In the genomic region with DNA sequence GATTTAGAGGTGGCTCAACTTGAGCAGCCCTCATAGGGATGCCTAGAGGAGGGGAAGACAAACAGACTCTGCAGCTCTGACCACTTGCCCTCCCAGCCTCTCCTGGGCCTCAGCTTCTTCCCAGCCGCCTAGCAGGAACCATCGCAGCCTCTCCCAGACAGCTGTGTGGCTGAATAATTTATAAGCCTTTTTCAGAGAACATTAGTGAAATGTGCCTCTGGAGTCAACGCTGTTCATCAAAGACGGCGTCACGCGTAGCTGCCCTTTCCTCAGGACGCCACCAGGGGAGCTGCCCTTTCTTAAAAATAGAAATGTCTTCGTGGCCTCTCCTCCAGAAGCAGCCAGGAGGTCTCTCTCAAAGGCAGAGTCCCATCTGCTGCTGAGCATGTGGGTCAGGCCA, we compare ENCODE assay signal across 9 mouse cellular contexts. TPM values are rescaled to one million over a fixed set of nuclear protein-coding genes. Genes with fewer than 3 reads are reported as not detected.
A peak's percentile ranks its signal among the peaks of the same experiment; 100 is the strongest.
DNase-seq lines count a peak whose midpoint lies in the region; ATAC-seq and TF ChIP-seq lines count a peak whose summit lies in the region.
"Had no signal": no experiment of that assay in that cellular context is flagged by ENCODE, and none has a peak within 500 bp of the region (broad histone marks: within the 10 kb centered on the region; RNA-seq: fewer than 3 reads in every experiment).

No protein-coding gene starts in this region.

- H3K36me3 ChIP-seq in liver, postnatal 0 days (replicated peaks; ENCODE audit: insufficient read depth, low read length), result no peaks in the 10 kb centered on the region
- no peaks in the 10 kb centered on the region for H3K36me3 ChIP-seq in hindbrain, embryonic 11.5 days (ENCODE audit: control insufficient read depth, insufficient read depth, low read length)
- H3K36me3 ChIP-seq in midbrain, postnatal 0 days (ENCODE audit: insufficient read depth, low read length), result no peaks in the 10 kb centered on the region
- H3K36me3 ChIP-seq in forebrain, embryonic 10.5 days (replicated peaks), result no peaks in the 10 kb centered on the region

- no peak for DNase-seq in liver, postnatal 0 days
- no peak for DNase-seq in liver
- DNase-seq in brain, adult 2 months (ENCODE audit: low read depth, low spot score), result peak; percentile 18
- DNase-seq in hindbrain, embryonic 11.5 days (ENCODE audit: low spot score), result peak; percentile 68
- peak; percentile 58 for DNase-seq in midbrain, postnatal 0 days (ENCODE audit: low spot score)
- DNase-seq in urinary bladder, postnatal 14 days (ENCODE audit: low spot score), result no peak
- DNase-seq in forebrain, embryonic 10.5 days (ENCODE audit: extremely low spot score, low spot score), result no peak

- no peak overlapping the region for H3K4me2 ChIP-seq in liver, postnatal 0 days (ENCODE audit: low read depth, low read length)
- H3K4me2 ChIP-seq in hindbrain, embryonic 11.5 days (replicated peaks; ENCODE audit: low read depth, low read length), result no peak overlapping the region
- H3K4me2 ChIP-seq in midbrain, postnatal 0 days (ENCODE audit: low read depth, low read length, poor library complexity, severe bottlenecking), result no peak overlapping the region
- H3K4me2 ChIP-seq: liver, embryonic 11.5 days had no signal

- 0 out of 2 replicates have a peak, but pooled peaks have one; percentile 39 for TF ChIP-seq CTCF in liver, postnatal 0 days (IDR thresholded peaks at IDR 0.05; ENCODE audit: low read depth)
- peak; percentile 68 for TF ChIP-seq CTCF in midbrain, postnatal 0 days (IDR thresholded peaks at IDR 0.05)

- H3K9ac ChIP-seq in liver, postnatal 0 days (replicated peaks), result no peak overlapping the region
- no peak overlapping the region for H3K9ac ChIP-seq in hindbrain, embryonic 11.5 days (ENCODE audit: low read depth, low read length)
- no peak overlapping the region for H3K9ac ChIP-seq in midbrain, postnatal 0 days (replicated peaks; ENCODE audit: low read length, poor library complexity, severe bottlenecking)

- no peaks in the 10 kb centered on the region for H3K9me3 ChIP-seq in liver, postnatal 0 days (ENCODE audit: low read length)
- H3K9me3 ChIP-seq in hindbrain, embryonic 11.5 days (ENCODE audit: control insufficient read depth, low read length), result no peaks in the 10 kb centered on the region
- H3K9me3 ChIP-seq in midbrain, postnatal 0 days (ENCODE audit: low read length), result no peaks in the 10 kb centered on the region
- no peaks in the 10 kb centered on the region for H3K9me3 ChIP-seq in forebrain, embryonic 10.5 days

- 50% methylated on average over 9 of the region's 9 CpGs for WGBS in liver, postnatal 0 days (ENCODE audit: insufficient replicate concordance)
- 16% methylated on average over 9 of the region's 9 CpGs for WGBS in hindbrain, embryonic 11.5 days
- WGBS in midbrain, postnatal 0 days, result 16% methylated on average over 9 of the region's 9 CpGs
- 56% methylated on average over 9 of the region's 9 CpGs for WGBS in forebrain, embryonic 10.5 days

- H3K27me3 ChIP-seq in liver, postnatal 0 days (ENCODE audit: insufficient read depth, low read length), result no peaks in the 10 kb centered on the region
- H3K27me3 ChIP-seq in hindbrain, embryonic 11.5 days (ENCODE audit: control insufficient read depth, insufficient read depth, low read length), result no peaks in the 10 kb centered on the region
- no peaks in the 10 kb centered on the region for H3K27me3 ChIP-seq in midbrain, postnatal 0 days (ENCODE audit: insufficient read depth, low read length)
- H3K27me3 ChIP-seq in forebrain, embryonic 10.5 days (ENCODE audit: poor library complexity, severe bottlenecking), result peaks cover 22% of the 10 kb centered on the region

- no peak overlapping the region for H3K27ac ChIP-seq in liver, postnatal 0 days (ENCODE audit: low read depth)
- H3K27ac ChIP-seq in hindbrain, embryonic 11.5 days (ENCODE audit: low read depth, low read length), result peak overlapping the region; percentile 6; the same call in 1 of the 2 replicates
- H3K27ac ChIP-seq in midbrain, postnatal 0 days (ENCODE audit: low read depth, low read length), result no peak overlapping the region
- no peak overlapping the region; the same call in 1 of the 2 replicates for H3K27ac ChIP-seq in forebrain, embryonic 10.5 days

- TF ChIP-seq EP300 in liver, postnatal 0 days (IDR thresholded peaks at IDR 0.05; ENCODE audit: low read depth), result no peak

- H3K4me1 ChIP-seq in liver, postnatal 0 days (ENCODE audit: insufficient read depth), result no peaks in the 10 kb centered on the region
- peaks cover 4% of the 10 kb centered on the region for H3K4me1 ChIP-seq in hindbrain, embryonic 11.5 days (replicated peaks; ENCODE audit: control insufficient read depth, insufficient read depth, low read length)
- 0 out of 2 replicates have a peak, but pooled peaks cover 7% of the 10 kb centered on the region for H3K4me1 ChIP-seq in midbrain, postnatal 0 days (ENCODE audit: insufficient read depth, low read length)
- peaks cover 39% of the 10 kb centered on the region for H3K4me1 ChIP-seq in forebrain, embryonic 10.5 days

- no peak for ATAC-seq in liver, postnatal 0 days
- peak; percentile 49 for ATAC-seq in hindbrain, embryonic 11.5 days (ENCODE audit: low FRiP score)
- ATAC-seq in midbrain, postnatal 0 days (ENCODE audit: low FRiP score), result 0 out of 2 replicates have a peak, but pooled peaks have one; percentile 34
- no peak for ATAC-seq in megakaryocyte, adult 5-6 weeks (ENCODE audit: poor library complexity, severe bottlenecking)

- no peak overlapping the region for H3K4me3 ChIP-seq in liver, postnatal 0 days (ENCODE audit: low read depth, low read length)
- H3K4me3 ChIP-seq in hindbrain, embryonic 11.5 days (ENCODE audit: low read depth, low read length), result no peak overlapping the region
- H3K4me3 ChIP-seq in midbrain, postnatal 0 days (ENCODE audit: low read depth, low read length), result no peak overlapping the region
- H3K4me3 ChIP-seq in forebrain, embryonic 10.5 days, result no peak overlapping the region

RNA-seq across cellular contexts. Expression of a gene that starts 35.9 kb away (rescaled TPM):
- polyA plus RNA-seq in liver, postnatal 0 days (2015; fragmentation: Nextera tagmentation; extraction: Ambion mirVana), result 0.63 TPM in 2 replicates
- 13.0 and 18.5 TPM in 2 replicates for polyA plus RNA-seq in hindbrain, embryonic 11.5 days (2014; fragmentation: Nextera tagmentation; extraction: Ambion mirVana)
- 85.5 and 90.3 TPM in 2 replicates for total RNA-seq in midbrain, postnatal 0 days (2014; rRNA removed)
- polyA plus RNA-seq in midbrain, postnatal 0 days (2015; fragmentation: Nextera tagmentation; extraction: Ambion mirVana), result 52.9 and 55.9 TPM in 2 replicates
- 1.7 and 1.8 TPM in 2 replicates for total RNA-seq in megakaryocyte, adult 5-6 weeks (2015)
- 2.1 and 2.2 TPM in 2 replicates for total RNA-seq in megakaryocyte, adult 5-6 weeks (2017)
- polyA plus RNA-seq in forebrain, embryonic 10.5 days (2016; fragmentation: Nextera tagmentation; extraction: Ambion mirVana), result 25.5 and 26.9 TPM in 2 replicates

Comparison
In these comparisons a context has a peak if more than half of its experiments do, and no peak if none do; other contexts are left out.
1. ATAC-seq: peak in hindbrain, embryonic 11.5 days (single experiment) and midbrain, postnatal 0 days (single experiment); none in liver, postnatal 0 days (single experiment) and megakaryocyte, adult 5-6 weeks (single experiment).
2. DNase-seq: peak in brain, adult 2 months (single experiment), hindbrain, embryonic 11.5 days (single experiment) and midbrain, postnatal 0 days (single experiment); none in liver, postnatal 0 days (single experiment), liver (single experiment), urinary bladder, postnatal 14 days (single experiment) and forebrain, embryonic 10.5 days (single experiment).